Mouse (Mus musculus): ENCODE measurements around the gene Kcng1.

Kcng1 gene

GRCm38 (mm10) chr2:168281582-168281981, at the start of gene Kcng1:
Gene Kcng1 (minus strand): TSS chr2:168281736.
- no peak for DNase-seq (ENCODE audit: low read depth, low spot score)

GRCm38 (mm10) chr2:168330421-168331070, 49.0 kb upstream of the Kcng1 start:
- DNase-seq (ENCODE audit: low read depth, low spot score) = no peak

GRCm38 (mm10) chr2:168321716-168322374, 40.3 kb upstream of the Kcng1 start:
- no peak for DNase-seq (ENCODE audit: low read depth, low spot score)

DNA sequence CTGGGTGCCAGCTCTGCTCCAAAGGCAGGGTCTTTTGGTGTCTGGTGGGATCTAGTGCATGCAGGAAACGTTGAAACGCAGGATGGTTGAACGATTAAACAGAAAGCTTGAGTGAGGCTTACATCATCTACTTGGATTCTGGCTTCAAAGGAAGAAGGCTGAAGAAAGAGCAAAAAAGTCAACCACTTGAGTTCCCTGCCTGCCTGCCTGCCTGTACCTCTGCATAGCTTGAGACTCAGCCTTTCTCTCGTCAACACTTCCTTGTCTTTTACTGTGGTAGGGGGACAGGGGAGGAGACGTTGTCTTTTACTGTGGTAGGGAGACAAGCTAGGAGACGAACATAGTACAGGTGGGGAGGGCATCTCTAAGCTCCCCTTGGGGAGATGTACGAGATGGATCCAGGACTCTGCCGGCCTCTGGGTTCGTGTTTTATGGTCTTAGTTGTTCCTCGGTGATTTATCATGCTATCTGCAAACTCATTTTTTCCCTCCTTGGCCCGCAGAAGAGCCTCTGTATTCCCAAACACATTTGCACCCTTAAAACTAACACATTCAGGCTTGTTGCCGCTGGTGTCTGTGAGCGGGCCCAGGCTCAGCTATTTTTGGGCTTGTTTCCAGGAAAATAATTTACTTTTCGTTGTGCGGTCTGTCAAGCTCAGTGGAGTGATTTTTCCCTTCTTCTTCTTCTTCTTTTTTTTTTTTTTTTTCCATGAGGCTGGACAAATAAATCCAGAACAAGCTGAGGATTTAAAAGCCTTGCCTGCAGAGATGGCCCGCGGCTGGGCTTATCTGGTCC, 39.0 kb upstream of the Kcng1 start:
- DNase-seq (ENCODE audit: low read depth, low spot score) = no peak

- DNase-seq (ENCODE audit: low read depth, low spot score) = no peak
Observed at GRCm38 (mm10) chr2:168314646-168315446, 33.3 kb upstream of the Kcng1 start.

- no peak for DNase-seq (ENCODE audit: low read depth, low spot score)
Observed at GRCm38 (mm10) chr2:168312504-168312903, 31.0 kb upstream of the Kcng1 start.

DNA sequence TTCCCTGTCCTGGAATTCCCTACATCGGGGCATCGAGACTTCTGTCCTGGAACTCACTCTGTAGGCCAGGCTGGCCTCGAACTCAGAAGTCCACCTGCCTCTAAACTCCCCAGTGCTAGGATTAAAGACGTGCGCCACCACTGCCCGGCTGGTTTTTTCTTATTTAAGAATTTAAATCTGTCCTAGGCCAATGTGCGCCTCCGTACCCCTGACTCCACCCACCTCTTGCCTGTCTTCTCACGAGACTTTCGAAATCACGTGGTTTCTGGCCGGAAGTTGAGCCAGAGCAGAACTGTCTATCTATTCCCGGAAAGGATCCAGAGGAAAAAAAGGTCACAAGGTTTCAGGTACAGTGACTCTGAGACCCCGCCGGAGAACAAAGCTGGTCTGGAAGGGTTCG, 29.5 kb upstream of the Kcng1 start:
- DNase-seq (ENCODE audit: low read depth, low spot score) = no peak

DNA sequence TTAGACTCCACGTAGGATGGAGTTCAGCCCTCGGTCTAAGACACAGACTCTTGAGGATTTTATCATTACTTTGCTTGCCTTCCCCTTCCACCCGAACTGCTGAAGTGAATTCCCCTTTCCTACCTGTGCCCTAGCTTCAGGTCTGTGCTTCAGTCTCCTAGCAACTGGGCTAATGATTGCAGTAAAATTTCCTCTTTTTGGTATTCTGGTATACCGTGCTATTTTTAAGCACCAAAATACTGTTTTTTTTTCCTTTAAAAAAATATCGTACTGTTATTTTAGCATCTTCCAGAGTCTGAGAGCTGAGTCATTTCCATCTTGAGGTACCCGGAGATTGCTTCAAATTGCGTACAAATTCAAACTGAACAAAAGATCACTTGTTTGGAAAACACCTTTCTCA, 27.4 kb upstream of the Kcng1 start:
- no peak for DNase-seq (ENCODE audit: low read depth, low spot score)

- no peak for DNase-seq (ENCODE audit: low read depth, low spot score)
Observed at GRCm38 (mm10) chr2:168299650-168300049, 18.1 kb upstream of the Kcng1 start.

- DNase-seq (ENCODE audit: low read depth, low spot score) = no peak
Observed at GRCm38 (mm10) chr2:168296530-168296929, 15.0 kb upstream of the Kcng1 start.

DNA sequence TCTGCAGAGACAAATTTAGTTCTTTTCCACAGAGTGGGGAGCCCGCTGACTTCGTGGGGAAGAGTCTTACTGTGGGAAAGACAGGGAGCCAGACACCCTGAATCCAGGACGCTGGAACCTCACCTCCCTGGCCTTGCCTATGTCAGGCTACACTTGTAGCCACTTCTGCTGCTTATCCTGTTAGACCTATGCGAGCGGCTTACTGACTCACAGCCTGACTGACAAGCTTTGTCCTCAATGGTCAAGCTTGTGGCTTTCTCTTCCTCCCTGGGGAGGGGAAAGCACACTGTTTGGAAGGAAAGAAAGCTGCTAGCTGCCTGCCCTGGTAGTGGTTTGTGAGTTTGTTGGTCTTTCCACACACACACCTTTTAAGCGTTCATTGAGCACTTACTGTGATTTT, 11.0 kb upstream of the Kcng1 start:
- no peak for DNase-seq (ENCODE audit: low read depth, low spot score)

DNA sequence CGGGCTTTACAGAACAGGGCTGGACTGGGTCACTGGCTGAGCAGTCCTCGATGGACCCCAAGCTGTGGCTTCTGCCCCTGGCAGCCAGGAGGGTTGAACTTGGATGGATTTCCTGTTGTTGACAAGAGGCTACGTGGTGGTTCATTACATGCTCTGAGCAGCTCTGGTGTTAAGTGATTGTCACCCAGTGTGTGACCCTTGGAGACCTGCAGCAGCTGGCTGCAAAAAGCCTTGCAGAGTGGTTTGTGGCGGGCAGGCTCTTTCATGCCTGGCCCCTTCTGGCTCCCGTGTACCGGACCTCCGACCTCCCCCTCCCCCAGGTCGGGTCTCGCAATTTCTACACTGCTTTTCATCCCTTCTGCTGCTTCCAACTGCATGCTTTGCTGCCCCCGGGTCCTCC, 10.5 kb upstream of the Kcng1 start:
- no peak for DNase-seq (ENCODE audit: low read depth, low spot score)

- no peak for DNase-seq (ENCODE audit: low read depth, low spot score)
Observed at GRCm38 (mm10) chr2:168289851-168290250, 8.3 kb upstream of the Kcng1 start.

DNA sequence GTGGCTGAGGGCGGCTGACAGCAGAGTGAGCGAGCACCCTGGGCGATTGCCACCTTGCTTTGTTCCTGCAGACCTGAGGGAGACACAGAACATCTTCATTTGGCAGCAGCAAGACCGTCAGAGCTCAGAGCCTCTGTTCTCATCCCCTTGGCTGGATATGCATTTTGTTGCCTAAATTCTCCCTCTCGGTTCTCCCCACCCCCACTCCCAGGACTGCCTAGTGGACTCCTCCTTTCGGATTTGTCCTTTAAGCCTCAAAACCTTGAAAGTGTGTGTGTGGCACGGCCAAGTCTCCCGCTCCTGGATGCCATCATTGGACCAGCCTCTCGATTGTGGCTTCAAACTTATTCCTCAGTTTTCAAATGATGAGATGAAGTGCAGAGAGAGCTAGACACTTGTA, 7.5 kb upstream of the Kcng1 start:
- DNase-seq (ENCODE audit: low read depth, low spot score) = no peak

DNA sequence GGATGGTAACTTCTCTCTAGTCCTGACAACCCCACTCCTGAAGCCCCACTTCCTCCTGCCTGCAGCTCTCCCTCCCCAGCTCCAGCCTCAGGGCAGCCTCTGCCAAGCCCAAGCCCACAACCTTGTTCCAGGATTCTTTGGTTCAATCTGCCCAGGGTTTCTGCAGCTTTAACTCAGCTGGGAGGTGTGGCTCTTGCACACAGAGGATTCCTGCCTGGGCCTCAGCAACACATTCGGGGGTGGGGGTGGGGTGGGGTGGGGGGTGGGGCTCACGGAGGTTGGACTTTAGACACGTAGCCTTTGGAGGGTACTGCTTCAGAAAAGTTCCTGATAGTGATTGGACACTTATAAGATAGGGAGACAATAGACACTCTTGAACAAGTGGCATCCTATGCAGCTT, 5.5 kb upstream of the Kcng1 start:
- DNase-seq (ENCODE audit: low read depth, low spot score) = no peak

DNA sequence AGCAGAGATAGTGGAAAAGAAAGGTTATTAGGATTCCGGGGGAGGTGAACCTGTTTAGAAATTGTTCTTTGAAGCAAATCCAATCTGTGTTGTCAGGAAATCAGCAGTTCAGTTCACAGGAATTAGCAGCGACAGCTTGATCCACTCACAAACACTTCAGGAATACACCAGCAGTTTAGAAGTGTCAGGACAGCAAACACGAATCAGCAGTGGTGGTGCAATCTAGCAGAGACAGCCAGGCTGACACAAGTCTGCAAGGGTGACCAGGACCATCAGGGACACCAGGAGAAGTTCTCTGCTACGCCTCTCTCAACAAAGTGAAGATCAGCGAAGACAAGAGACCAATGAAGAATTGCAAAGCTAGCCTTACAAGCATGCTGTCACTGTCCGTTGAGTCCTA, 3.6 kb upstream of the Kcng1 start:
- no peak for DNase-seq (ENCODE audit: low read depth, low spot score)

- no peak for DNase-seq (ENCODE audit: low read depth, low spot score)
Observed at GRCm38 (mm10) chr2:168280729-168281581, 581 bp downstream of the Kcng1 start.

DNA sequence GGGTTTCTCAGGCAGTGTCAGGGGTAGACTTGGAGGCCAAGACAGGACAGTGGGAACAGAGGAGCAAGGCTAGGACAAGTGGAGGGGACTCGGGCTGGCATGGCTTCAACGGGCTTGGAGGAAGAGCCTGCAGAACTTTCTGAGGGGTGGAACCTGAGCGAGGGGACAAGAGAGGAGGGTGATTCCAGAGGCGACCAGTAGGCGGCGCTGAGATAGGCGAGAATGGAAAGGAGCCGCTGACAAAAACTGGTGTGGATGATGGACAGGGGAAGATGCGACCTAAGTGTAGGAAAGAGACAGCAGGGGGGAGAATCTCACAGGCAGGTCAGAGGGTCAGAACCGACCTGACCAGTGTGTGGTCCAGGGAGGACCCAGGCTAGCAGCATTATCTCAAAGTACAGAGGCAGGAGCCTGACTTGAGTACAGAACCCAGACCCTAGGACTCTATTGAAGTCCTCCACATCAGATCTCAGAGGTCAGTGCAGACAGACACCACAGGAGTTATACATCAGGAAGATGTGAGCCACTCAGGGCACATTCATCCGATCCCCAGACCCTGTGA, 7.1 kb downstream of the Kcng1 start:
- DNase-seq (ENCODE audit: low read depth, low spot score) = peak; percentile 47

DNA sequence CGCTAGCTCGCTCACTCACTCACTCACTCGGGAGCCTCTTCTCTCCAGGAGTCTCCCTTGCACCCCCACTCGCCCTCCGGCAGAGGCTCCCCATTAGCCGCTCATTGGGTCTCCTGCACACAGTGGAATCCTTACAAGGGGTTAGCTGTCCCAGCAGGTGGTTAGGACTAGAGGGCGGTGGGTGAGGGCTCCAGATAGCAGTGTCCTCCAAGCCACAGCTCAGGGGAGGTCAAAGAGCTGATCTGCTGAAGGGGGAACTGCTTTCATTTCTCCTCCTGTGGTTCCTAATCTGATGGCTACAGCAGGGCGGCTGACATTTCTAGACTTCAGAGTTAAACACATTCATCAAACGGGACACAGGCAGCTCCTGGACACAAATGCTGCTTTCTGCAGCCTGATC, 8.1 kb downstream of the Kcng1 start:
- no peak for DNase-seq (ENCODE audit: low read depth, low spot score)

DNA sequence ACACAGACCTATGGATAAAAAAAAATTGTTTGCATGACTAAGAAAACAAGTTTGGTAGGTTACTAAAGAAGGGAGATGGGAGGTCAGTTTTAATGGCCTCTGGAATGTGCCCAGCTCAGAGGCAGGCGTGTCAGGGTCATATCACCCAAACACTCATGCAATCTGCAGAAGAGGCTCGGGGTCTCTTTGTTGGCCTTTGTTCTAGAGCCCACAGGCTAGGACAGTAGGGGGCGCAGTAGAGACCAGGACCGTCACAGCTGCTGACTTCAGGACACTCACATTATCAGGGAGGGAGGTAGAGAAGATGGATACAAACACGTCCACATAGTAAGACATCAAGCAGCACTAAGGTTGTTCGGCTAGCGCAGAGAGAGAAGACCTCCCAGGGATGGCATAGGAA, 13.5 kb downstream of the Kcng1 start:
- no peak for DNase-seq (ENCODE audit: low read depth, low spot score)

DNA sequence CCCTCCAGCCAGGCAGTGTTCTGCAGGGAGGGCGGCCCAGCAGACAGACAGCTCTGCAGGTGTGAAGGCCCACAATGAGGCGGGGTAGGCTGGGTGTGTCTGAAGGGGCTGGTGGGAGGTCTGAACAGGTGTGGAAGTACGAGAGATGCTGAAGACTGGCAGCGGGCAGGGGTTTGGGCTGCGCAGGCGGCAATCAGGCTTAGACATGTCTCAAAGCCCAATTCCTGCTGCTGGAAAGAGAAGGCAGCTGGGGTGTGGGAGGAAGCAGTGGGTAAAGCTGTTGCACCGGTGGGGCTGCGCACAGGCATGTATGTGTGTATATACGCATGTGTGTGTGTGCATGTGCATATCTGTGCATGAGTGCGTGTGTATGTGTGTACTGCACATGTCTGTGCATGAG, 20.6 kb downstream of the Kcng1 start:
- DNase-seq (ENCODE audit: low read depth, low spot score) = no peak

Measured in retina, postnatal 7 days (tissue).